Mouse (Mus musculus): ENCODE results near the gene Uqcc2. TPM values are rescaled to one million over a fixed set of nuclear protein-coding genes. Genes with fewer than 3 reads are reported as not detected.

The Uqcc2 gene
- polyA plus RNA-seq, 1 experiment: 330 TPM

DNA sequence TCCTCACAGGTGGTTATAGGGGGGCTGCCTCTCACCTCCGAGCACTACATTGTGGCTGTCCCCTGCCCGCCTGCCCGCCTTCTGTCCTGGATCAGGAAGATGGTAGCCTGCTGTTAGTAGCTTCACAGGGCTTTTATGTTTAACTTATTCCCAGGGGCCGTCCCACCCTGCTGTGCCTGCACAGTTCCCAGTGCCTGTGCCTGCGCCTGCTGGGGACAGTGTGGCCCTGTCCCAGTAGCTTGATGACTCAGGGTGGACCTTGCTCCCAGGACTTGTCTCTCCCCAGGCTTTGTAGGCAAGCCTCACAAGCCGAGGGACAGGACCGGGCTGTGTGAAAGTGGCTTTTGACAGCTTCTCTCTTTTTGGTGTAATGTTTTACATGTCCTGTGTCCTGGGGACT, 11.9 kb downstream of the Uqcc2 start:
- Histone ChIP-seq H3K27ac (ENCODE audit: insufficient read depth, low read length) (peak overlapping the region; percentile 87), H3K4me3 (replicated peaks; ENCODE audit: insufficient read depth, low read depth, low read length) (no peak overlapping the region), H3K4me1 (ENCODE audit: control insufficient read depth, insufficient read depth, low read length) (peaks cover 63% of the 10 kb centered on the region), H3K27me3 (ENCODE audit: control insufficient read depth, insufficient read depth, low read length) (no peaks in the 10 kb centered on the region)
- WGBS: 63% methylated on average over 7 of the region's 7 CpGs
- TF ChIP-seq POLR2A (IDR thresholded peaks at IDR 0.05; ENCODE audit: borderline replicate concordance, insufficient read depth, low read length) (no peak), CTCF (IDR thresholded peaks at IDR 0.05; ENCODE audit: borderline replicate concordance, insufficient read depth, low read depth, low read length) (no peak)
- no peak for DNase-seq

DNA sequence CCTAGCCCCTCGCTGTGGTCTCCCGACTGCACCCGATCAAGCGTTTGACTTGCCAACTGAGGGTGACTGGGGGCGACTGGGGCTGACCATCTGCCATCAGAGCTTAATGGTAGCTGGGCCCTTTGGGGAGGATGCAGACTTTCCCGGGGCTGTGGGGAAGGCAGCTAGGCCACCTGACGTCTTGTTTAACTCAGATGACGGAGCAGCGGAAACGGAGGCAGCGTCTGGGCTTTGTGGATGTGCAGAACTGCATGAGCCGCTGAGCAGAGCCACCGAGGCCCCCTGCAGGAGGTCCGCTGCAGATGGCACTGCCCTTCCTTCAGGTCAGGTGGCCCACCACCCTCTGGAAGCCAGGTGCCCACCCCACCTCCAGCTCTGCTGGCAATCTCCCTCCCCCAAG, 12.4 kb downstream of the Uqcc2 start:
- WGBS: 11% methylated on average over 14 of the region's 14 CpGs
- H3K4me3 ChIP-seq (replicated peaks; ENCODE audit: insufficient read depth, low read depth, low read length): peak overlapping the region; percentile 6
- H3K27me3 ChIP-seq (ENCODE audit: control insufficient read depth, insufficient read depth, low read length): no peaks in the 10 kb centered on the region
- peak overlapping the region; percentile 87 for H3K27ac ChIP-seq (ENCODE audit: insufficient read depth, low read length)
- DNase-seq: no peak
- no peak for TF ChIP-seq CTCF (IDR thresholded peaks at IDR 0.05; ENCODE audit: borderline replicate concordance, insufficient read depth, low read depth, low read length)
- TF ChIP-seq POLR2A (IDR thresholded peaks at IDR 0.05; ENCODE audit: borderline replicate concordance, insufficient read depth, low read length): no peak
- peaks cover 63% of the 10 kb centered on the region for H3K4me1 ChIP-seq (ENCODE audit: control insufficient read depth, insufficient read depth, low read length)

DNA sequence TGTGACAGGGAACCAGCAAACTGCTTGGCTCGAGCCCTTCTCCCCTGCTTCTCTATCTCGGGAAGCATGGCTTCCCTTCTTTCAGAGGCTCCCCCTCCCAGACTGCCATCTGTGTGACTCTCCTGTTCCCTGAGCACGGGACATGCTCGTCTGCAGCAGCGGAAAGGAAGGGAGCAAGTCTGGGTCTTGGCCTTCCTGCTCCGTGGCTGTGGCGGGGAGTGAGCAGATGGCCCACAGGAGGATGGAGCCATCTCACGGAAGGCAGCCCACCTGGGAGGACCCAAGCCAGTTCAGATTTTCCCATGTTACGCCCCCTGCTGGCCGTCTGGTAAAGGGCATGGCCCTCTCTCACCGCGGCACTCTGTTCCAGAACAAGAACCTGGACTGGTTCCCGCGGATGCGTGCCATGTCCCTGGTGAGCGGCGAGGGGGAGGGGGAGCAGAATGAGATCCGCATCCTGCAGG, 13.1 kb downstream of the Uqcc2 start:
- peak overlapping the region; percentile 87 for H3K27ac ChIP-seq (ENCODE audit: insufficient read depth, low read length)
- 3% methylated on average over 18 of the region's 18 CpGs for WGBS

DNA sequence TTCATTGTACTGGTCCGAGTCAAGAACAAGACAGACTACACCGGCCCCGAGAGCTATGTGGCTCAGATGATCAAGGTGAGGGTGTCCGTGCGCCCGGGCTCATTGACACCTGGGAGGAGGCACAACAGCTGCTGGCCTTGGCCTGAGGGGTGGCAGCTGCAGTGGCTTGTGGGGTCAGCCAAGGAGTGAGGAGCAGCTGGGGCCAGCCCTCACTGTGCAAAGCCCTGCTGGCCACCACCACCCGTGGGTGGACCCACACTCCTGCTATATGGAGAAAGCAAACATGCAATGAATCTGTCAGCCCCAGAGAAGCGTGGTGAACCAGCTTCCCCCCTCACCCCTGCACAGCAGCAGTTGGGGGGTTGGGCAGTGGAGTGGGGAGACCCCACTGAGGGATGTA, 13.8 kb downstream of the Uqcc2 start:
- TF ChIP-seq CTCF (IDR thresholded peaks at IDR 0.05; ENCODE audit: borderline replicate concordance, insufficient read depth, low read depth, low read length): no peak
- no peak for TF ChIP-seq POLR2A (IDR thresholded peaks at IDR 0.05; ENCODE audit: borderline replicate concordance, insufficient read depth, low read length)
- Histone ChIP-seq H3K27me3 (ENCODE audit: control insufficient read depth, insufficient read depth, low read length) (no peaks in the 10 kb centered on the region), H3K4me1 (ENCODE audit: control insufficient read depth, insufficient read depth, low read length) (peaks cover 55% of the 10 kb centered on the region), H3K27ac (ENCODE audit: insufficient read depth, low read length) (peak overlapping the region; percentile 53), H3K4me3 (replicated peaks; ENCODE audit: insufficient read depth, low read depth, low read length) (no peak overlapping the region)
- DNase-seq: no peak
- WGBS: 65% methylated on average over 8 of the region's 8 CpGs

More for the DNA sequence above, 13.1 kb downstream of the Uqcc2 start:
- TF ChIP-seq CTCF (IDR thresholded peaks at IDR 0.05; ENCODE audit: borderline replicate concordance, insufficient read depth, low read depth, low read length) (peak; percentile 84), POLR2A (IDR thresholded peaks at IDR 0.05; ENCODE audit: borderline replicate concordance, insufficient read depth, low read length) (peak; percentile 22; the same call in 1 of the 2 replicates)
- H3K4me1 ChIP-seq (ENCODE audit: control insufficient read depth, insufficient read depth, low read length): peaks cover 61% of the 10 kb centered on the region
- no peaks in the 10 kb centered on the region for H3K27me3 ChIP-seq (ENCODE audit: control insufficient read depth, insufficient read depth, low read length)
- DNase-seq: peak; percentile 95 to 98
- H3K4me3 ChIP-seq (replicated peaks; ENCODE audit: insufficient read depth, low read depth, low read length): peak overlapping the region; percentile 6

DNA sequence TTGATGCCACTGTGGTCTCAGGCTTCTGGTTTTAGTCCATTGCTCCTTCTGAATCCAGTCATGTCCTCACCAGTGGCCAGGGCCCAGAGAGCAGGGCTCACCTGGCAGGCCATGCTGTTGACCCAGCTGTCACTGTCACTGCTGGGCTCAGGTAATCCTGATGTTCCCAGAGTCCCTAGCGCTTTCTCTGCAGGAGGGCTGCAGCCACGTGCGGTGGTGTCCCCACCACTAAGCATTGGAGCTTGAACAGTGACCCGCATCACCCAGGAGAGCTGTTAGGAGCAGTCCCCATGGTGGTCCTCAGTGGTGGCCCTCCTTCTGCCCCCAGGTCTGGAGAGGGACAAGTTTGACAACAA, 14.2 kb downstream of the Uqcc2 start:
- no peaks in the 10 kb centered on the region for H3K27me3 ChIP-seq (ENCODE audit: control insufficient read depth, insufficient read depth, low read length)
- TF ChIP-seq CTCF (IDR thresholded peaks at IDR 0.05; ENCODE audit: borderline replicate concordance, insufficient read depth, low read depth, low read length) (no peak), POLR2A (IDR thresholded peaks at IDR 0.05; ENCODE audit: borderline replicate concordance, insufficient read depth, low read length) (no peak)
- no peak overlapping the region for H3K4me3 ChIP-seq (replicated peaks; ENCODE audit: insufficient read depth, low read depth, low read length)
- no peak for DNase-seq
- 74% methylated on average over 4 of the region's 4 CpGs for WGBS
- peaks cover 54% of the 10 kb centered on the region for H3K4me1 ChIP-seq (ENCODE audit: control insufficient read depth, insufficient read depth, low read length)
- peak overlapping the region; percentile 53; the same call in 1 of the 2 replicates for H3K27ac ChIP-seq (ENCODE audit: insufficient read depth, low read length)

DNA sequence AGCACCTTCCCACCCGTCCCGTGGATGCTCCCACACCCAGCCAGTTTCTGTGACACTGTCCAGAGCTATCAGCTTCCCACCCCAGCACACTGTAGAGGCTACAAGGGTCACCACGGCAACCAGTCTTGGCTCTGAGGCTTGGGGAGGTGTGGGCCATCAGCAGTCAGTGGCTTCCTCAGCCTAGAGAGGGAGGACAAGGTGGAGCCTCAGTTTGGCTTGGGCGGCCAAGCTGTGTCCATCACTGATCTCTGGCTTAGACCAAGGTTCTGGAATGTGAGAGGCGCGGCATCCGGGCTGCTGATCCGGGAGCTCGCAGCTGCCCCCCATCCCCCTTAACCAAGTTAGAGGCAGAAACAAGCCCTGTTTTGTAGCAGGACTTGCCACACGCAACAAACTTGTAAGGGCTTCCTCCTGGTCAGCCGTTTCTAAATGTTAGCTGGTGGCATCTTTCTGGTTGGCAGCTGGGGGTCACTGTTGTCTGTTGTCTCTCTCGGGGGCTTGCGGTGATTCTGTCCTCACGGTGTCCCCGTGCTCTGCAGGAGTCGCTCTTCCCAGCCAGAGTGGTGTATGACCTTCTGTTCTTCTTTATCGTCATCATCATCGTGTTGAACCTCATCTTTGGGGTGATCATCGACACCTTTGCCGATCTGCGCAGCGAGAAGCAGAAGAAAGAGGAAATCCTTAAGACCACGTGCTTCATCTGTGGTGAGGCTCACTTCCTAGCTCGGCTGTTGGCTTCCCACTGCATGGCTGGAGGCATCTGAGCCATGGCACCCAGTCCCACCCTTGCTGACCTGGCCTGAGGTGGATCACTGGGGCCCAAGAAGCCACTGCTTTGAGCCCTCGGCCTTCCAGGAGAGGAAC, 14.8 kb downstream of the Uqcc2 start:
- DNase-seq: no peak
- peaks cover 51% of the 10 kb centered on the region for H3K4me1 ChIP-seq (ENCODE audit: control insufficient read depth, insufficient read depth, low read length)
- 77% methylated on average over 25 of the region's 25 CpGs for WGBS
- no peak for TF ChIP-seq POLR2A (IDR thresholded peaks at IDR 0.05; ENCODE audit: borderline replicate concordance, insufficient read depth, low read length)
- no peak overlapping the region for H3K27ac ChIP-seq (ENCODE audit: insufficient read depth, low read length)
- H3K27me3 ChIP-seq (ENCODE audit: control insufficient read depth, insufficient read depth, low read length): no peaks in the 10 kb centered on the region
- no peak overlapping the region for H3K4me3 ChIP-seq (replicated peaks; ENCODE audit: insufficient read depth, low read depth, low read length)

DNA sequence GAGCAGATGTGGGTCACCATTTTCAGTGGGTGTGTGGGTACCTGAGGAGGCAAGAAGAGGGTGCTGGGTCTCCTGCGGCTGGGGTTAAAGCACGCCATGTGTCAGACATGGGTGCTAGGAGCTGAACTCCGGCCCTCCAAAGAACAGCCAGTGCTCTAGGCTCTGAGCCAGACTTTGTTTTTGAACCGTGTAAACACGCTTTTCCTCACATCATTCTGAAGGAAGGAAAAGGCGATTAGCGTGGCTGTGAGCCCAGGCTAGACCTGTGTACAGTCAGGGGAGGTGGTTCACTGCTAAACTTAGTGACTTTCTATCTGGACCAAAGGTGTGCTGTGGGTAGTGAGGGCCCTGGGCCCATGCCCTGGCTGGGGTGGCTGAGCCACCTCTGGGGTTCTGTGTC, 23.6 kb downstream of the Uqcc2 start:
- no peaks in the 10 kb centered on the region for H3K27me3 ChIP-seq (ENCODE audit: control insufficient read depth, insufficient read depth, low read length)
- 80% methylated on average over 7 of the region's 7 CpGs for WGBS
- no peak overlapping the region for H3K4me3 ChIP-seq (replicated peaks; ENCODE audit: insufficient read depth, low read depth, low read length)
- no peaks in the 10 kb centered on the region for H3K4me1 ChIP-seq (ENCODE audit: control insufficient read depth, insufficient read depth, low read length)
- no peak for DNase-seq
- no peak overlapping the region for H3K27ac ChIP-seq (ENCODE audit: insufficient read depth, low read length)
- TF ChIP-seq POLR2A (IDR thresholded peaks at IDR 0.05; ENCODE audit: borderline replicate concordance, insufficient read depth, low read length) (no peak), CTCF (IDR thresholded peaks at IDR 0.05; ENCODE audit: borderline replicate concordance, insufficient read depth, low read depth, low read length) (no peak)

DNA sequence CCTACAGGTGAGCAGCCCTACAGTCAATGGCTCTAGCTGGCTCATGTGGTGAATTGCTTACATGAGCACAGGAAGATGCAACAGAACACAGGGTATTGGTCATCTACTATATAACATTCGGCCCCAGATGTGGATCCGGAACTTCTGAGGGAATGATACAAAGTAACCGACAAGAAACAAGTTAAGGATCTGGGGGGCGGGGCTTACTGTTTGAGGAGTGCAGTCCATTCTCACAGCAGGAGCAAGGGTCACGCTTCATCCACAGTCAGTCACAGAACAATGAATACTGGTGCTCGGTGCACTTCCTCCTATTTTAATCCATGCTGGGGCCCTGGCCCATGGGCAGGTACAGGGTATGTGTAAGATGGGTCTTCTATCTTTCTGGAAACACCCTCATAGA, 25.8 kb downstream of the Uqcc2 start:
- no peak overlapping the region for H3K27ac ChIP-seq (ENCODE audit: insufficient read depth, low read length)
- no peak for DNase-seq
- no peaks in the 10 kb centered on the region for H3K4me1 ChIP-seq (ENCODE audit: control insufficient read depth, insufficient read depth, low read length)
- TF ChIP-seq CTCF (IDR thresholded peaks at IDR 0.05; ENCODE audit: borderline replicate concordance, insufficient read depth, low read depth, low read length) (no peak), POLR2A (IDR thresholded peaks at IDR 0.05; ENCODE audit: borderline replicate concordance, insufficient read depth, low read length) (no peak)
- no peak overlapping the region for H3K4me3 ChIP-seq (replicated peaks; ENCODE audit: insufficient read depth, low read depth, low read length)
- no peaks in the 10 kb centered on the region for H3K27me3 ChIP-seq (ENCODE audit: control insufficient read depth, insufficient read depth, low read length)
- WGBS: 72% methylated on average over 6 of the region's 6 CpGs
